Mouse (Mus musculus) cortical plate, adult 2 months (tissue): ENCODE measurements around the gene Insr.

Experiments used
- CTCF ChIP-seq: fragments of 200-500 bp; IDR thresholded peaks from 2 replicates; pipeline ENCODE4 v1.5.1; 2011; ENCODE audit warnings: mild to moderate bottlenecking, control low read depth, low read length; ENCODE audit not compliant: insufficient read depth; ENCODE audit errors: extremely low read depth
- POLR2A ChIP-seq: fragments of 200-500 bp; IDR thresholded peaks from 2 replicates; pipeline ENCODE4 v1.6.1; 2011; ENCODE audit warnings: mild to moderate bottlenecking, low read length, control low read depth; ENCODE audit not compliant: insufficient read depth; ENCODE audit errors: extremely low read depth

- TF ChIP-seq CTCF (no peak), POLR2A (peak; percentile 70; the same call in 1 of the 2 replicates)
Observed at GRCm38 (mm10) chr8:3278934-3279720, at the start of gene Insr.
